16 mouse cellular contexts compared by ENCODE assay signal in genomic region chr11:119812093-119812492, GRCm38 (mm10).
"Had no signal": no experiment of that assay in that cellular context is flagged by ENCODE, and none has a peak within 500 bp of the region (broad histone marks: within the 10 kb centered on the region; RNA-seq: fewer than 3 reads in every experiment).

No protein-coding gene starts in this region.

- H3K9me3 ChIP-seq: neural tube, embryonic 13.5 days; neural tube, embryonic 15.5 days; stomach, embryonic 15.5 days had no signal

- H3K27ac ChIP-seq: neural tube, embryonic 13.5 days; neural tube, embryonic 15.5 days; stomach, embryonic 15.5 days; stomach, postnatal 0 days had no signal

- H3K4me2 ChIP-seq: neural tube, embryonic 13.5 days; neural tube, embryonic 15.5 days; stomach, embryonic 15.5 days had no signal

- H3K9ac ChIP-seq: neural tube, embryonic 13.5 days; neural tube, embryonic 15.5 days; stomach, embryonic 15.5 days had no signal

- H3K27me3 ChIP-seq: neural tube, embryonic 13.5 days; neural tube, embryonic 15.5 days; stomach, embryonic 15.5 days had no signal

- DNase-seq: retina, postnatal 1 day; right cerebral cortex, adult 18-20 months; right cerebral cortex, postnatal 14 days; right cerebral cortex, postnatal 25 days; right cerebral cortex, postnatal 4 days; spleen, adult 18-20 months; thymus, adult 18-20 months; thymus, adult 2 months; thymus, postnatal 14 days; thymus, postnatal 25 days; thymus, postnatal 36 days; thymus, postnatal 4 days had no signal

- H3K4me3 ChIP-seq: neural tube, embryonic 13.5 days; neural tube, embryonic 15.5 days; stomach, embryonic 15.5 days had no signal
